Mouse (Mus musculus) lung, adult 2 months (tissue): ENCODE results near the gene Slc38a6.

ENCODE experiments used
- CTCF ChIP-seq: fragments of 200-500 bp; IDR thresholded peaks from 2 replicates; pipeline ENCODE4 v1.5.1; 2011; ENCODE audit warnings: mild to moderate bottlenecking, low read length, control low read depth; ENCODE audit not compliant: insufficient read depth
- POLR2A ChIP-seq: fragments of 200-500 bp; IDR thresholded peaks from 2 replicates; pipeline ENCODE4 v1.6.1; 2011; ENCODE audit warnings: low read depth, mild to moderate bottlenecking, control low read depth, low read length, borderline replicate concordance; ENCODE audit errors: extremely low read depth

DNA sequence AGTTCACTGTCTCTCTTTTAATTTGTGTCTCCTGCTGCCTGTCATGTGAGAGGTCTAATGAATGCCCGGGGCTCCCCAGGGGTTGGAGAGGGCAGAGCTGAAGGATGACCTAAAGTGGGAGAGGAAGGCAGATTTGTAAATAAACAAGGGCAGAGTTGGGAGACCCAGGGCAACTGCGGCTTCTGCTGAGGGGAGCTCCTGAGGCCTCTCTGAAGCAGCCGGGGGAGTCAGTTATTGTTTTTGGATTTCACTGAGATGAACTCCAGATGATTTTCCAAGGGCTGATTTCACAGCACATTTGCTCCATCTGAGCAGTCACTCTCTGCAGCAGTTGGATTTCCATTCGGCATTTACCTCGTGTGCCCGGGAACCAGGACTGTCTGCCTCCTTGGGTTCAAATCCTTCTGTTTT, 107.3 kb downstream of the Slc38a6 start:
- TF ChIP-seq CTCF, result no peak
- no peak for TF ChIP-seq POLR2A
